Mouse (Mus musculus) ES-Bruce4 (cell line): ENCODE data around the gene Dbx1.

Experiments
- CTCF ChIP-seq: IDR thresholded peaks from one replicate; pipeline ENCODE4 v1.8.1; 2011; ENCODE audit warnings: low read depth, low read length
- POLR2A ChIP-seq: IDR thresholded peaks from one replicate; pipeline ENCODE4 v1.8.1; 2011; ENCODE audit warnings: low read length; ENCODE audit not compliant: insufficient read depth

GRCm38 (mm10) chr7:49581951-49582350 is 54.7 kb downstream of the Dbx1 start:
- TF ChIP-seq POLR2A (no peak), CTCF (no peak)
